Mouse (Mus musculus): ENCODE data around the gene 1500009C09Rik.

- no peak for TF ChIP-seq GATA1 (IDR thresholded peaks at IDR 0.05; ENCODE audit: borderline replicate concordance, low read length)
- no peak for TF ChIP-seq FLI1 (IDR thresholded peaks at IDR 0.05; ENCODE audit: low read length)
Measured at GRCm38 (mm10) chr15:82229542-82230045, 22.6 kb upstream of the 1500009C09Rik start.
